Mouse (Mus musculus): ENCODE results near the gene Sept9.

Gene Sept9

DNA sequence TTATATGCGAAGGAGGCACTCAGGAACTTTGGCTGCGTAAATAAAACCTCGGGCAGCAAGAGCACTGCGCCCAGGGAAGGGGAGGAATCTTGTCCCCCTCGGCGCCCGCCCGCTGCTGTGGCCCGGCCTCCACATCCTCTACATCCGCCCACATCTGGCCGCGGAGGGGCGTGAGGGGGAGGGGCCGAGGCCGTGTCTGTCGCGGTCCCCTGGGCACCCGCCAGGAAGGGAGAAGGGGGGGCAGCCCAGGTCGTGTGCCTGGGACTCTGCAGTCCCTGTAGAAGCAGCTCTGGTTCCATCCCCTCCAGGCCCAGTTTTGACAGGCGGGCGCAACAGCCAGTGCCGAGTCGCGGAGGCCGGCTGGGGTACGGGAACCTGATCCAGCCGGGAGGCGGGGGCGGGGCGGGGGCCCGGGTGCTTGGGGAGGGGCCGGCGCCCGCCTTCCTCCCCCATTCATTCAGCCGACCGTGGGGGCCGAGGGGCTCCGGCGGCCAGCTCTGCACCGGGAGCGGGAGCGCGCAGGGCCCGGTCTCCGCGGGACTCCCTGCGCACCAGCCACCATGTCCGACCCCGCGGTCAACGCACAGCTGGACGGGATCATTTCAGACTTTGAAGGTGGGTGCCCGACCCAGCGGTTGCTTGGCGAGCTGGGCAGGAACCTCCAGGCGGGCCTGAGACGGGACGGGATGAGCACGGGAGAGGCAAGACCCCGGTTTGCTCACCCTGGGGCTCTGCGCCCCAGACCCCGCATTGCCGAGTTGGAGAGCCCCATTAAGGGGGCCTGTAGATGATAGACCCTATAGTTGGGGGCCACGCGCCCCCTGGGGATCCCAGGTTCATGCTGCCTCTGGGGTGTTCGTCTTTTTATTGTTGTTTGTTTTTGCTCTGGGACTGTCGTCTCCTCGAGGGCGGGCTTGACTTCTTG, 66.8 kb downstream of the Sept9 start:
- DNase-seq (ENCODE audit: low spot score): peak; percentile 81

DNA sequence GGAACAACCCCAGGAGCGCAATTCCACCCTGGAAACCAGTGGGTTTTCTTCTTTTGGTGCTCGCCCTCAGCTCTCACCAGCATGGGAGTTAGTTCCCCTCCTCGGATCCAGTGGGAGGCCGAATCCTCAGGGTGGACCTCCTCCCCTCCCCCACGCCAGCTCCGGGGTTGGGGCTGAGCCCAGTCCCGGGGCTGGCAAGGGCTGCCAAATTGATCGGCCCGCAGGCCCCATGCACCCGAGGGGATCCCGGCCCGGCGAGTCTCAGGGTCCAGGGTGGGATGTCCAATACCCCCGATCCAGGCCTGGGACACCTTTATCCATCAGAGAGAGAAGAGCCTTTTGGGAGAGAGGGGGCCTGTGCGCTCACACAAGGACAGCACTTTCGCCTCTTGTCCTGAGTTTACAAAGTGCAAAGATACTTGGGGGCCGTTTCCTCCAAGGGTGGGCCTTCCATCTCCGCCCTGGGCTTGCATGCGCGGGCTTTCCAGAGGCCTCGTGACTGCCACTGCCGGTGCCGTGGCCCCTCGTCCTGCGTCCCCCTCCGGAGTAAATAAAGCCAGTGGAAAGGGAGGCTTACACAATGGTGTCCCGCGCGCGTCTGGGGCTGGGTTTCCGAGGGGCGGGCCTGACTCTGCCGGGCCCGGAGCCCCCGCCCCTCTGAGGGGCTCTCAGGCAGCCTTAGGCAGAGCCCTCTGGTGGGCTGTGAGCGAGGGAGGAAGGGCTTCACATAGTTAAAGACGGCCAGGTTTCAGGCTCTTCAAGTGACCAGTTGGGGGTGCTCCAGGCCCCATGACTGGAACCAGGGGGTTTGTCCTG, 67.7 kb downstream of the Sept9 start:
- DNase-seq (ENCODE audit: low spot score): peak; percentile 34

DNA sequence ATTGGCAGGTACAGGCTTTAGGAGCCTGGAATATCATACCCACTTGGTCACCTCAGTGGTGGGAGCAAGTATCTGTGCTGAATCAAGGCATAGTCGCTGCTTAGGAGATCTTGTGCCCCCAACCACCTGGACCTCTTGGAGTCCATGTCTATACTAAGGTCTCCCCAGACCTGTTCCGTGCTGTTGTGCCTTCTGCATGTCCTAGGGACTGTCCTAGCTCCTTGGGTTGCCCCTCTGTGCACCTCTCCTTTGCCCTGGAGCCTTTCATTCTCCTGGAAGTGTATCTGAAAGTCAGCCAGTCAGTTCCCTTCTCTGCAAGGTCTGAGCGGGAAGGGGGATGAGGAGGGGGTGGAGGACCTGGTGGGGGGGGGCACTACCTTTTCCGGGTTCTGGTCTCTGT, 68.4 kb downstream of the Sept9 start:
- DNase-seq (ENCODE audit: low spot score): no peak

DNA sequence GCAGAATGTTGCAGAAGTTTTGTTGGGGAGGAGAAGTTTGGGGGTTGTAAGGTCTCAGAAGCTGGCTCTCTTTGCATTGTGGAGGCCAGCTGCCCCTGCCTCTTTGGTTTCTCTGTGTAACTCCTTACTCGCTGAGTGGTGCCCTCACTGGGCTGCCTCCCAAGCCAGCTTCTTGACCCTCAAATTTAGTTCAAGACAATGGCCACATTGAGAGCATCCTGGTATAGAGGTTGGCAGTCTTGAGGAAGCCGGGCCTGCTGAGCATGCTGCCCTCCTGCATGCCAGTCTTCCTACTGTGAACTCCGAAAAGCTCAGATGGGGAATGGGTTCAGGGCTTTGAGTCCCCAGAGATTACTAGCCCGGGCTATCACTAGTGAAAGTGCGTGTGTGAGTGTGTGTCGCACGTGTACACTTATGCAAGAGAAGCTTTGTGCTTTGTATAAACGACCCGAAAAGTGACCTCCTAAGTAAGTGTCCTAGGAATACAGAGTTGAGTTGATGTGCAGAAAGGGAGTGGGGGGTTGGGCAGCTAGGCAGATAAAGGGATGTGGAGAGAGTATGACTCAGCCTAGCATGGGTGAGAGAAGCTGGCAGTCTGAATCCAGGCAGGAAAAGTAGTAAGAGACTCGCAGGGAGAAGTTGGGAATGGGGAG, 69.0 kb downstream of the Sept9 start:
- no peak for DNase-seq (ENCODE audit: low spot score)

DNA sequence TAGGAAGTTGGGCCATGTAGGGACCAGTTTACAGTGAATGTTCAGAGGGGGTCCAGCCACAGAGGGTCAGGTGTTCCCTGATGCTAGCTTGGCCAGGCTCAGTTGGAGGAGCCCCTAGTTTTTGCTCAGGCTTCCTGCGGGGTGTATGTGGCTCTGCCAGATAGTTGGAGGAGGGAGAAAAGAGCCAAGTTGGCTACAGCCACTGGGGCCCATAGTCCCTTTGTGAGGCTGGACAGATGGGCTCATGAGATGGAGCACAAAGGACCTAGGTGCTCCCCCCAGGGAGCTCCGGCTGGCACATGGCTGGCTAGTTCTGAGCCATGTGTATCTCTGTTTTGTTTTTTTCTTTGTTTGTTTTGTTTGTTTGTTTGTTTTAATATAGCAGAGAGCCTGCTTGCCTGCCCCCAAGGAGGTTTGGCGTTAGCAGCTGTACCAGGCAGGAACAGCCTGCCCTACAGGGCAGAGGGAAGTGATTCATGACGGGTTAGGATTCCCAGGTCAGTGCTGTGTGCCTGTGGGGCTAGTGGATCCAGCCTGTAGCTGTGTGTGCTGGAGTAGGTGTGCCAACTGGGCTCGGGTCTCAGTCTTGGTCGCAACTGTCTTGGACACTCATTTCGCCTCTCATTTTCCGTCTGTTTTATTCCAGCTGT, 69.7 kb downstream of the Sept9 start:
- DNase-seq (ENCODE audit: low spot score): no peak

DNA sequence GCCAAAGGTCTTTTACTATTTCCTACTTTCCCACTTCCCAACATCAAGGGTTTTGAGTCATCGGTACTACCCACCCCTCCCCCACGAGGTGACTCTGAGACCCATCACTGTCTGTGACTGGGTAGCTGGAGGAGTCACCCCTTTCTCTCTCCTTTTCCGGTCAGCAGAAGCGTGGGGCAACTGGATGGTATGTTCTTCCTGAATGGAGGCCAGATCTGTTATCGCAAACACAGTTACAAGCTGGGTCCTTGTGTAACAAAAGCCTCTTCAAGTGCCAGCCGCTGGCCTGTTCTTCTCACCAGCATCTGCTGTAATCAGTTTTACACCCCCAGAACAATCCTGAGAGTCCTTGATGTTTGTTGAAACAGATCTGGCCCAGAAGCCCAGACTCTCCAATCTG, 70.5 kb downstream of the Sept9 start:
- no peak for DNase-seq (ENCODE audit: low spot score)

DNA sequence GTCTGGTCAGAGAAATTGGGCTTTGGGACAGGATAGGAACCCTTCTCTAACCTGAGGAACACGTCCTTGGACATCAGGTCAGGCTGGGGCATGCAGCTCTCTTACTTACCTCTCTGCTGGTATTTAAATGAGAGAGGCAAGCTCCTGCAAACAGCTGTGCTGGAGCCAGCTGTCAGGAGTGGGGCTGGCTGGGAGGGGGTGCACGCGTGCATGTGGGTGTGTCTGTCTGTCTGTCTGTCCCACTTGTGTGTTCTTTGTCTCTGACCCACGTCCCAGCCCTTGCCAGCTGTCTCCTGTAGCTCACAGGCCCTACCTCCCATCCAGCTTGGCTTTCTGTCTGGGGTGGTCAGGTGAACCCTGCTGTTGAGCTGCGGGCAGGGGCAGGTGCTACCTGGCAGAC, 75.5 kb downstream of the Sept9 start:
- DNase-seq (ENCODE audit: low spot score): no peak

DNA sequence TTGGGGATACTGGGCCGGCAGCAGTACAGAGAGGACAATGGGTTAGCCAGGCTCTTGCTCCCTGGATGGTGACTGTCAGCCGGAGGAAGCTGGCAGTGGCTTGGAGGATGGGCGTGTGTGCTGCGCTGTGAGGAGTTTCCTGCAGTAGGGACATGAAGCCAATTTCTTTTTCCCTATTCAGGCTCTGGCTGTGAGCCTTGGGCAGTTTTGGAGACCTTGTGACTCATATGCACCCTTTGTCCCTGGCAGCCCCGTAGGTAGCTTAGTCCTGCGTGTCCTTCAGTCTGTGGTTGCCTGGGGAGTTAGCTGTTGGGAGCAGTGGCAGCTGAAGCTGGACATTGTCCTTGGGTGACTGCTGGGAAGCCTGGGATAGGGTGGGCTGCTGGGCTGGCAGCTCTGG, 76.5 kb downstream of the Sept9 start:
- DNase-seq (ENCODE audit: low spot score): no peak

DNA sequence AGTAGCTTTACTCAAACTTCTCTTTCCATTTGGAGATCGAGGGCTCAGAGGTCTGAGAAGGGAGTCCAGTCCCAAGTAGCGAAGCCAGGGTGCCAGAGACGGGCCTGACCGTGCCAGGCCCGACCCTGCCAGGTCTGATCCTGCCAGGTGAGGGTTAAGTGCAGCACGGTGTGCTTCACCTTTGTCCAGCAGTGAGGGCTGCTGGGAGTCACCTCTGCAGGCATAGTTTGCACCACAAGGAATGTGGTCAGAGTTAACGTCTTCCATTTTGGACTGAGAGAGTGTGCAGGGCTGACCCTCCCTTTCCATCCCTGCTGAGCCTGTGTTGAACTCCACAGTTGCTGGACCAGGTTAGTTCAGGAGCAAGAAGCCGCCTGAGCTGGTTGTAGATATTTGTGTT, 77.5 kb downstream of the Sept9 start:
- DNase-seq (ENCODE audit: low spot score): no peak

DNA sequence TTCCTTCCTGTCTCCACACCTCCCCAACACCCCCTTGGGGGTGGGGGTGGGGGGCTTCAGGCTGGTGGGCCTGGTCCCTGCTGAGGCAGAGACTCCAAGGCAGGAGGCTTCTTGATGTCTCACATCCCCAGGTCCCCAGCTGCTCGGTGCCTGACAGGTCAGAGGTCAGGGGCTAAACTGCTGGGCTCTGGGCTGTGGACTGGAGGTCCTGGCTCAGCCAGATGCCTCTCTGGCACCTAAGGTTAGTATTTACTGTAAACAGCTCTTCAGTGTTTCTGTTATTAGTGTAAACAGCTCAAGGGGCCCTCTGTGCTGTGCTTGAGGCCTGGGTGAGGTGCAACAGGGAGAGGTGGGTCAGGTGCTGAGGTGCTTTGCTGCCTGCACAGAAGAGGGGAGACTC, 78.7 kb downstream of the Sept9 start:
- DNase-seq (ENCODE audit: low spot score): no peak

DNA sequence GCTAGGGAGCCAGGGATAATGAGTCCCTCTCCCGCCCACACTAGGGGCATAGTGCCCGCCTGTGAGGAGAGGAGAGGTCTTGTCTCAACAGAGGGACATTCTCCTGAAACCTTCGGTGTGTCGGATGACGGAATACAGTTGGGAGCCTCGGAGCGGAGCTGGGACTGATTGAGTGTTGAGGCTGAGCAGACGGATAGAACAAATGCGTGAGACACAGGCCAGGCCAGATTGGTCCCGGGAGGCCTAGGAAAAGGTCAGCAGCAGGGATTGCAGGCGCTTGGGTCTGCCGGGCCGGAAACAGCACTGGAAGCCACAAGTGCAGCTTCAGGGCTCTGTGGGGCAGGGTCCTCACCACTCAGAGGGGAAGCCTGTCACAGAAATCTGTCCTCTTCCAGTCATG, 79.1 kb downstream of the Sept9 start:
- DNase-seq (ENCODE audit: low spot score): no peak

DNA sequence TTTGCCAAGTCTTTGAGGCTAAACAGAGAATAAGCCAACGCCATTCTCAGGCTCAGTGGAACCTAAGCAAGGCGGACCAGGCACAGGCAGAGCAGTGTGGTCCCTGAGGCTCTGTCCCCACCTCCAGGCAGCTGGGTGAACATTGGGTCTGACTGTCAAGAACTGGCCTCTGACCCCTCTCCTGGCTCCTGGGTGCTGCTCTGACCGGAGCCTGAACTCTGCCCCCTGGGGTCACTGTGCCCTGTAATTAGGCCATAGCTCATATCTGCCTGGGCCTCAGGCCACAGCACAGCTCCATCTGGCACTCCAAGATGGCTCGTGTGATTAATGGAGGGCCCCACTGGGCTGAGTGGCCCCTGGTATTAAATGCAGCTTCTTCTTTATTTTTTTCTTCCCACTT, 80.5 kb downstream of the Sept9 start:
- no peak for DNase-seq (ENCODE audit: low spot score)

DNA sequence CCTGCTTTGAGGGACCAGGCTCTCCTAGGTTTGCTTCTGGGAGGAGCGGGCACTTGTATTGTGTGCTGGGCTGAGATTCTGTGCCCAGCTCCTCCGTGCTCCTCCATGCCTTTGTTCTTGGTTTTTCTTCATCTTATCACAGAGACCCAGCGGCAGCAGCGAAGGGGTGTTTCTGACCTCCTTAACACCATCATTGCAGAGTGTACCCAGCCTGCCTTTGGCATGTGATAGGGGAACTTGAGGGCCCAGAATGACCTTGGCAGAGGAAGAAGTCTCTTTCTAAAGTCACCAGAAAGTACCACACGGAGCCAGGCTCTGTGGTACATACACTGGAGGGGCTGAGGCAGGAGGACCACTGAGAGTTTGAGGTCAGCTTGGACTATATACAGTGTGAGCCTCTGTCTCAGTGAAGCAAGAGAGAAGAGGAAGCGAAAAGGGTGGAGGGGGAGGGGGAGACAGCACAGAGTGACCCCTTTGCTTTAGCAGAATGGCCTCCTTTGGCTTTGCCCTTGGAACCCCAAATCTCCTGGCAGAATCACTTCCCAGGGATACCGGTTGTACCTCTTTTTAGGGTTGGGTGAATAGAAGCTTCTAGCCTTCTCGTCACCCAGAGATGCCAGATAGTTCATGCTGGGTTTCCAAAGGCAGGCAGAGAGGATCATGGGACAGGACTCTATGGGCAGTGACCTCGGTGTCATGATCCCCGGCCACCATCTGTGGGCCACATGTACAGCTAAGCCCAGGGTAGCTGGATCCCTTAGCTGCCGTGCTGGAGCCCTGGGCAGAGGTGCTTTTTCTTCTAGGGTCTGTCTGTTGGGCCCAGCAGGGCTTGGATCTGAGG, 83.8 kb downstream of the Sept9 start:
- DNase-seq (ENCODE audit: low spot score): no peak

DNA sequence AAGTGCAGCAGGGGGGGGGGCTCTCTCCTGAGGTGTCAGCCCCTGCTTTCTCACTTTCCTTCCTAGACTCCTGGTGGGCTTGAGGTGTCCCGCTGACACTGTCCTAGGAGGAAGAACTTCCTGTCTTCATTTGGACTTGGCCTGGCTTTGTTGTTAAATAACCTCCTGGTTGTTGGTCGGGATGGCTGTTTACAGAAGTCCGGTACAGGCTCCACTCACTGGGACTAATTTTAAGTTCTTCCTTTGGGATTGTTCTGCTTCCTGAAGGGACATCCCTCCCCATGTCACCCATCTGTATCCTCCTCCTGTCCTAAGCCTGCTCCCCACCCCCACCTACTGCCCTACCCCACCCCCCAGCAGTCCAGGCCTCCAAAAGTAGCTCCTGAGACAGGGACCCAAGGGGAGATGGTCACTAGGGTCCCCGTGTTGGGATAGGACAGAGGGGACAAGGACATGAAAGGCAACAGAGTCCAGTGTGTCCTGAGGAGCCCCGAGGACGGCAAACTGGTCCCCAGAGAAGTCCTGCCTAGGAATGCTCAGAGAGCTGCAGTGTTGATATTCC, 84.5 kb downstream of the Sept9 start:
- DNase-seq (ENCODE audit: low spot score): no peak

DNA sequence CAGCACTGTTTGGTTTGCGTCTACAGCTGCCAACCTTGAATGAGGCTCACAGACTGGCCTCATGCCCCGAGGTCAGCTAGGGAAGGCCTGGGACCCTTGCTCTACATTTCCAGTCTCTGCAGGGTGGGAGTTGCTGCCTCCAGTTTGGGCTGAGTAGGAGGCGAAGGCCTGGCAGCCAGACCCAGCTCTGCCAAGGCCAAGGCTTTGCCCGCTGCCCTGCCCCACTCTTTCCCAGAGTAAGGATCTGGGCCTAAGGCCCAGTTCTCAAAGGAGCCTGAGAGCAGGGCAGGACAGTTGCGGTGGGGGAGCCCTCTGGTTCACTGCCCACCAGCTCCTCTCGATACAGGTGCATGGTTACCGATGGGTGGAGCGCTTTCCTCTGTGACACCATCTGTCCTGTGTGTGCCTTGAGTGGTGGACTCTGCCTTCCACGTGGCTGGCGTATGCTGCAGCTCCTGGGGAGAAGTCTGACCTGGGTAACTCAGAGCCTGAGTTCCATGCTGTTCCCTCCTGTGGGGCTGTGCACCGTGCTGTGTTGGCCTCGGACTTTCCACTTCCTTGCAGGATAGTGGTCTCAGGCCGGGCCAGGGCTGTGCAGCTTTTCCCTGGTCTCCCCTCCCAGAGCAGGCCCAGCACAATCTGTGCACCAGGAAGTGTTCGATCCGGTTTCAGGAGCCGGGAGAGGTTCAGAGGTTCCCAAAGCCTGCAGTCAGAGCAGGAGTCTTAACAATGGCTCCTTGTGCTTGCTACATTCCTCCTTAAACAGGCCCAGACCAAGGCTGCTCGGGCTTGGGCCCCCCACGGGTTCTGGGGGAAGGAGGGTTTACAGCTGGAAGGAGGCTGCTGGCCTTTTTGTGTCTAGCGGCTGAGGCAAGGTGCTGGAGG, 85.5 kb downstream of the Sept9 start:
- DNase-seq (ENCODE audit: low spot score): no peak

DNA sequence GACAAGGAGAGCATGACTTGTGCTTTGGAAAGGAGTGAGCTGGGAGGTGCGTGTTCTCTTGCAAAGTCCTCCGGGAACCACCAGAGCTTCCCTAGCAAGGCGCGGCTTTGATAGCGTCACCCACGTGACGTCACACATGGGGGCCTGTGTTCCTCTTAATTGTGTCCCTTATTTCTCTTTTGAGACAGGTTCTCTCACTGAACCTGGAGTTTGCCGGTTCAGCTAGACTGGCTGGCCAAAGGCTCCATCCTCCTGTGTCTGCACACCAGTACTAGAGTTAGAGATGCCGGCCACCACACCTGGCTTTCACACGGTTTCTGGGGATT, 86.1 kb downstream of the Sept9 start:
- no peak for DNase-seq (ENCODE audit: low spot score)

DNA sequence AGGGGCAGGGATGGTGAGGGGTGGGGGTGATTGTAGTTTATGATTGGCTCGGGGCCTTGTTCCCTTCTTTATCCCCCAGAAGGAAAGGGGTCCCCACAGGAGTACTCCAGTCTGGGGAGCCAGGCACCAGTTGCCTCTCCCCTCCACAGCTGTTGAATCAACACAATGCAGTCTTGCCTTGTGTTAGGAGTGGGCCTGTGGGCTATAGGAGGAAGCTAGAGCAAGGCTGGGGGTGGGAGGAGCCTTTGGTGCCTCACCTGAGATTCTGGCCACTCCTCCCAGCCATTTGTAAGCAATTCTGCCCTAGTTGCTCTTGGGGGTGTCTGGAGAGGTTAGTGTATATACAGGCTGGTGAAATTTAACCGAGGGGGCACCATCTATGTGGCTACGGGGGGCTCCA, 88.3 kb downstream of the Sept9 start:
- DNase-seq (ENCODE audit: low spot score): no peak

DNA sequence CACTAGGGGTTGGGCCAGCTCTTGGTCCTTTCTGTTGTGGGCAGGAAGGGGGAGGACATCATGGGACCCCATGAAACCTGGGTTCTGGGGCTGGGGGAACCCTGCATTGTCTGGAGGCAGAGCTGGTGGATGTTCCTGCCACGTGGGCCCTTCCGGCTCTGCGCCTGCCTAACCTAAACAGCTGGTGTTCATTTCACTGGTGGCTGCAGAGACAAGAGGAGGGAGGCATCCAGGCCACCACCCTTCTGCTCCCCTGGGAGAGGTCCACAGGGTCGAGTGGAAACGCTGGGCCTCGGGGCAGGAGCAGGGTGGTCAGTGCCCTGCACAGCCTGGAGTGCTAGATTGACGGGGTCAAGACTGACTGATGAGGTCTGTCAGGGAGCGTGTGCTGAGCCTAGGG, 89.3 kb downstream of the Sept9 start:
- DNase-seq (ENCODE audit: low spot score): no peak

DNA sequence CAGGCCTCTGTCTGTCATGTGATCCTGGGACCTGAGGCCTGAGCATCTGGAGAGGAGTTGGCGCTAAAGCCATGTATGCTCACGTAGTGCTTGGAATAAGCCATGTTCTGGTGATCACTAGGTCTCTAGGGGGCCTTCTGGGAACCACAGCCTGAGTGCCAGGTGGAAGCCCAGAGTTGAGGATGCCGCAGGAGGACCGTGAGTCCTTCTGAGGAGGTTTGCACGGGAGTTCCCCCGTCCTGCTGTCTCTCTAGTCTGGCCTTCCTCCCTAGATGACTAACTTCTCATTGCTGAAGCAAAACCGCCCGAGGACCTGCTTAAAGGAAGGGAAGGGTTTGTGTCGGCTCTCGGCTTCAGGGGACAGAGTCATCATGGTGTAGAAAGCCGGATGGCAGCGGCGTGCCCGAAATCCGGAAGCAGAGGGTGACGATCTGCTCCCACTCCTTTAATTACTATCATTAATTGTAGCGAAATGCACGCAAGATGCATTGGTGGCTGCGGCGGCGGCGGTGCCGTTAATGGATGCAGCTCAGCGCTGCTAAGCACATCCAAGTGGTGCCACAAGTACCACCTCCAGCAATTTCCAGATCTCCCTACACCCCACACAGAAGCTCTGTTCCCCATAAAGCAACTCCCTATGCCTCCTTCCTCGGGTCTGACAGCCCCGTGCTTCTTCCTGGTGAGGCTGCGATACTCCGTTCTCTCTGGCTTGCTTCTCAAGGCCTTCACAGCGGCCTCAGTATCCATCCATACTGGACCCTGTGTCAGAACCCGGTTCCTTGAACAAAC, 92.0 kb downstream of the Sept9 start:
- DNase-seq (ENCODE audit: low spot score): no peak

Data from T-cell, adult 2 months (primary cell).